In the genomic region with DNA sequence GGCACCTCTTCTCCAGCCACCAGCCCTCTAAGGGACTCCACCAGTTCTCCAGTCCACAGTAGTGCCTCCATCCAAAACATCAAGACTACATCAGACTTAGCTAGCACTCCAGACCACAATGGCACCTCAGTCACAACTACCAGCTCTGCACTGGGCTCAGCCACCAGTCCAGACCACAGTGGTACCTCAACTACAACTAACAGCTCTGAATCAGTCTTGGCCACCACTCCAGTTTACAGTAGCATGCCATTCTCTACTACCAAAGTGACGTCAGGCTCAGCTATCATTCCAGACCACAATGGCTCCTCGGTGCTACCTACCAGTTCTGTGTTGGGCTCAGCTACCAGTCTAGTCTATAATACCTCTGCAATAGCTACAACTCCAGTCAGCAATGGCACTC, we compare ENCODE assay signal across 30 mouse cellular contexts. TPM values are rescaled to one million over a fixed set of nuclear protein-coding genes. Genes with fewer than 3 reads are reported as not detected.
DNase-seq lines count a peak whose midpoint lies in the region; ATAC-seq and TF ChIP-seq lines count a peak whose summit lies in the region.
"Had no signal": no experiment of that assay in that cellular context is flagged by ENCODE, and none has a peak within 500 bp of the region (broad histone marks: within the 10 kb centered on the region; RNA-seq: fewer than 3 reads in every experiment).

No protein-coding gene starts in this region.

- no peak for DNase-seq in kidney, postnatal 0 days (ENCODE audit: low spot score)
- no peak for DNase-seq in kidney, postnatal 36 days
- peak; percentile 37 for DNase-seq in lung, postnatal 0 days (ENCODE audit: low spot score)
- DNase-seq in lung, postnatal 4 days = no peak
- no peak for DNase-seq in adrenal gland, postnatal 14 days
- DNase-seq: adrenal gland, postnatal 25 days; cerebellum, adult 11-12 months; cerebellum, adult 9-11 months; gastrocnemius, postnatal 14 days; kidney, adult 9 months; kidney, postnatal 25 days; right cerebral cortex, postnatal 25 days; thymus, postnatal 14 days had no signal

- TF ChIP-seq EP300 in lung, postnatal 0 days (IDR thresholded peaks at IDR 0.05) = no peak

- no peak for TF ChIP-seq POLR2A in myocyte (IDR thresholded peaks at IDR 0.05; ENCODE audit: insufficient read length, low read depth)

- H3K9ac ChIP-seq in kidney, postnatal 0 days (ENCODE audit: low read depth, low read length) = no peak overlapping the region
- H3K9ac ChIP-seq in lung, postnatal 0 days (replicated peaks; ENCODE audit: low read depth) = no peak overlapping the region
- peak overlapping the region; percentile 20; the same call in 1 of the 2 replicates for H3K9ac ChIP-seq in stomach, embryonic 16.5 days (ENCODE audit: low read length)
- H3K9ac ChIP-seq: embryonic facial prominence, embryonic 13.5 days; forebrain, embryonic 12.5 days; heart, embryonic 15.5 days; hindbrain, embryonic 12.5 days; limb, embryonic 13.5 days; midbrain, embryonic 13.5 days had no signal

- peak overlapping the region; percentile 69 for H3K4me2 ChIP-seq in kidney, postnatal 0 days (ENCODE audit: low read length)
- H3K4me2 ChIP-seq in lung, postnatal 0 days (replicated peaks; ENCODE audit: low read depth, low read length) = peak overlapping the region; percentile 69
- no peak overlapping the region for H3K4me2 ChIP-seq in myocyte (ENCODE audit: low read depth)
- H3K4me2 ChIP-seq in stomach, embryonic 16.5 days (ENCODE audit: low read depth, low read length) = peak overlapping the region; percentile 85
- H3K4me2 ChIP-seq: embryonic facial prominence, embryonic 13.5 days; forebrain, embryonic 12.5 days; heart, embryonic 15.5 days; hindbrain, embryonic 12.5 days; limb, embryonic 13.5 days; liver, embryonic 11.5 days; midbrain, embryonic 13.5 days had no signal

- no peak for ATAC-seq in kidney, postnatal 0 days (replicated peaks; ENCODE audit: low FRiP score, low read depth)
- no peak for ATAC-seq in lung, postnatal 0 days
- ATAC-seq in stomach, embryonic 16.5 days (ENCODE audit: insufficient read depth, low FRiP score) = no peak
- ATAC-seq: hindbrain, postnatal 0 days; intestine, embryonic 16.5 days; midbrain, embryonic 13.5 days had no signal

- H3K27me3 ChIP-seq in kidney, postnatal 0 days (ENCODE audit: insufficient read depth, low read length) = no peaks in the 10 kb centered on the region
- H3K27me3 ChIP-seq in lung, postnatal 0 days (replicated peaks; ENCODE audit: insufficient read depth, low read length) = no peaks in the 10 kb centered on the region
- no peaks in the 10 kb centered on the region for H3K27me3 ChIP-seq in myocyte (ENCODE audit: control insufficient read depth, insufficient read depth, insufficient read length)
- no peaks in the 10 kb centered on the region; the same call in 1 of the 2 replicates for H3K27me3 ChIP-seq in stomach, embryonic 16.5 days (ENCODE audit: control insufficient read depth, insufficient read depth, low read length)
- H3K27me3 ChIP-seq: forebrain, embryonic 12.5 days; hindbrain, embryonic 12.5 days; midbrain, embryonic 13.5 days had no signal

- no peak overlapping the region for H3K4me3 ChIP-seq in kidney, postnatal 0 days (replicated peaks; ENCODE audit: low read depth, low read length)
- peak overlapping the region; percentile 36; the same call in 1 of the 2 replicates for H3K4me3 ChIP-seq in lung, postnatal 0 days (ENCODE audit: low read depth, low read length)
- H3K4me3 ChIP-seq in myocyte = no peak overlapping the region
- H3K4me3 ChIP-seq in stomach, embryonic 16.5 days (replicated peaks; ENCODE audit: low read length) = peak overlapping the region; percentile 52
- H3K4me3 ChIP-seq: embryonic facial prominence, embryonic 13.5 days; erythroblast, embryonic 14.5 days; forebrain, embryonic 12.5 days; heart, embryonic 10.5 days; heart, embryonic 15.5 days; hindbrain, embryonic 12.5 days; limb, embryonic 13.5 days; midbrain, embryonic 13.5 days had no signal

- H3K27ac ChIP-seq in kidney, postnatal 0 days = no peak overlapping the region
- H3K27ac ChIP-seq in lung, postnatal 0 days (ENCODE audit: low read length) = peak overlapping the region; percentile 85
- H3K27ac ChIP-seq in stomach, embryonic 16.5 days (ENCODE audit: low read length) = no peak overlapping the region
- H3K27ac ChIP-seq: embryonic facial prominence, embryonic 13.5 days; forebrain, embryonic 12.5 days; heart, embryonic 10.5 days; heart, embryonic 15.5 days; hindbrain, embryonic 12.5 days; hindbrain, postnatal 0 days; limb, embryonic 13.5 days; midbrain, embryonic 13.5 days had no signal

- H3K4me1 ChIP-seq in kidney, postnatal 0 days (replicated peaks; ENCODE audit: insufficient read depth, low read length) = peaks cover 27% of the 10 kb centered on the region
- peaks cover 18% of the 10 kb centered on the region for H3K4me1 ChIP-seq in lung, postnatal 0 days (ENCODE audit: insufficient read depth, low read depth, low read length)
- H3K4me1 ChIP-seq in stomach, embryonic 16.5 days (ENCODE audit: control insufficient read depth, insufficient read depth, low read length) = peaks cover 42% of the 10 kb centered on the region

- no peak for TF ChIP-seq CTCF in kidney, postnatal 0 days (IDR thresholded peaks at IDR 0.05; ENCODE audit: low read depth)
- no peak for TF ChIP-seq CTCF in lung, postnatal 0 days (IDR thresholded peaks at IDR 0.05)

- 91% methylated on average over 2 of the region's 2 CpGs for WGBS in kidney, postnatal 0 days
- WGBS in lung, postnatal 0 days = 52% methylated on average over 2 of the region's 2 CpGs
- 70% methylated on average over 2 of the region's 2 CpGs for WGBS in stomach, embryonic 16.5 days

- no peaks in the 10 kb centered on the region for H3K79me2 ChIP-seq in myocyte (ENCODE audit: control insufficient read depth, insufficient read depth)

- no peak overlapping the region for H3ac ChIP-seq in myocyte (ENCODE audit: control insufficient read depth, insufficient read length)

- no peaks in the 10 kb centered on the region for H3K36me3 ChIP-seq in kidney, postnatal 0 days (ENCODE audit: insufficient read depth, low read length)
- no peaks in the 10 kb centered on the region for H3K36me3 ChIP-seq in lung, postnatal 0 days (ENCODE audit: insufficient read depth, low read length)
- H3K36me3 ChIP-seq in myocyte (ENCODE audit: control insufficient read depth, insufficient read depth) = no peaks in the 10 kb centered on the region
- H3K36me3 ChIP-seq in stomach, embryonic 16.5 days (ENCODE audit: control insufficient read depth, insufficient read depth, low read length) = no peaks in the 10 kb centered on the region
- H3K36me3 ChIP-seq: heart, embryonic 15.5 days had no signal

- H3K9me3 ChIP-seq in kidney, postnatal 0 days (replicated peaks; ENCODE audit: low read length) = no peaks in the 10 kb centered on the region
- no peaks in the 10 kb centered on the region for H3K9me3 ChIP-seq in lung, postnatal 0 days (ENCODE audit: low read length)
- H3K9me3 ChIP-seq in stomach, embryonic 16.5 days (replicated peaks; ENCODE audit: control insufficient read depth, low read length) = no peaks in the 10 kb centered on the region
- H3K9me3 ChIP-seq: embryonic facial prominence, embryonic 13.5 days; forebrain, embryonic 12.5 days; heart, embryonic 10.5 days; heart, embryonic 15.5 days; hindbrain, embryonic 12.5 days; limb, embryonic 13.5 days; midbrain, embryonic 13.5 days had no signal

TF ChIP-seq in myocyte, 11 proteins besides CTCF, POLR2A, EP300 and RAD21:
- peak; percentile 23 for TF ChIP-seq POLR2AphosphoS2 (IDR thresholded peaks at IDR 0.05; ENCODE audit: insufficient read length, low read depth)
- no peak for TF ChIP-seq SRF (IDR thresholded peaks at IDR 0.05; ENCODE audit: control insufficient read depth, insufficient read length, low read depth)

RNA-seq across cellular contexts. Expression of gene Muc1, which starts 1.7 kb away (rescaled TPM):
- 42.8 and 49.5 TPM in 2 replicates for polyA plus RNA-seq in kidney, postnatal 0 days (2015; fragmentation: Nextera tagmentation; extraction: Ambion mirVana)
- polyA plus RNA-seq in lung, postnatal 0 days (2015; fragmentation: Nextera tagmentation; extraction: Ambion mirVana) = 300 and 307 TPM in 2 replicates
- 0.37 TPM for polyA plus RNA-seq in myocyte (2012; fragmentation: generic; extraction: Trizol)
- 112 and 164 TPM in 2 replicates for polyA plus RNA-seq in stomach, embryonic 16.5 days (2015; fragmentation: Nextera tagmentation; extraction: Ambion mirVana)
- total RNA-seq in adrenal gland, postnatal 14 days (2021) = 0.64 and 1.3 TPM in 2 replicates
- total RNA-seq: adrenal gland, postnatal 25 days; common myeloid progenitor, adult 5-6 weeks; granulocyte monocyte progenitor cell, adult 5-6 weeks; megakaryocyte progenitor cell, adult 5-6 weeks had no signal
- polyA plus RNA-seq: erythroblast, embryonic 14.5 days had no signal

RNA-seq across cellular contexts. Expression of gene Mtx1, which starts 3.7 kb away (rescaled TPM):
- polyA plus RNA-seq in kidney, postnatal 0 days (2015; fragmentation: Nextera tagmentation; extraction: Ambion mirVana) = 200 and 218 TPM in 2 replicates
- 99.3 and 116 TPM in 2 replicates for polyA plus RNA-seq in lung, postnatal 0 days (2015; fragmentation: Nextera tagmentation; extraction: Ambion mirVana)
- 114 TPM for polyA plus RNA-seq in myocyte (2012; fragmentation: generic; extraction: Trizol)
- 172 and 177 TPM in 2 replicates for polyA plus RNA-seq in stomach, embryonic 16.5 days (2015; fragmentation: Nextera tagmentation; extraction: Ambion mirVana)
- 152 and 162 TPM in 2 replicates for total RNA-seq in adrenal gland, postnatal 14 days (2021)

RNA-seq across cellular contexts. Expression of gene Krtcap2, which starts 15.2 kb away (rescaled TPM):
- polyA plus RNA-seq in kidney, postnatal 0 days (2015; fragmentation: Nextera tagmentation; extraction: Ambion mirVana) = 328 and 371 TPM in 2 replicates
- polyA plus RNA-seq in lung, postnatal 0 days (2015; fragmentation: Nextera tagmentation; extraction: Ambion mirVana) = 282 and 309 TPM in 2 replicates
- 371 TPM for polyA plus RNA-seq in myocyte (2012; fragmentation: generic; extraction: Trizol)
- polyA plus RNA-seq in stomach, embryonic 16.5 days (2015; fragmentation: Nextera tagmentation; extraction: Ambion mirVana) = 318 and 325 TPM in 2 replicates
- 95.0 and 110 TPM in 2 replicates for total RNA-seq in adrenal gland, postnatal 14 days (2021)

RNA-seq across cellular contexts. Expression of gene Trim46, which starts 15.5 kb away (rescaled TPM):
- 2.7 and 3.7 TPM in 2 replicates for polyA plus RNA-seq in kidney, postnatal 0 days (2015; fragmentation: Nextera tagmentation; extraction: Ambion mirVana)
- polyA plus RNA-seq in lung, postnatal 0 days (2015; fragmentation: Nextera tagmentation; extraction: Ambion mirVana) = 1.8 and 2.1 TPM in 2 replicates
- polyA plus RNA-seq in myocyte (2012; fragmentation: generic; extraction: Trizol) = 15.2 TPM
- polyA plus RNA-seq in stomach, embryonic 16.5 days (2015; fragmentation: Nextera tagmentation; extraction: Ambion mirVana) = 4.4 and 4.8 TPM in 2 replicates
- total RNA-seq in adrenal gland, postnatal 14 days (2021) = 1.4 and 3.2 TPM in 2 replicates
- total RNA-seq: monocyte, adult 5-6 weeks had no signal

RNA-seq across cellular contexts. Expression of gene Thbs3, which starts 15.6 kb away (rescaled TPM):
- 10.4 and 12.1 TPM in 2 replicates for polyA plus RNA-seq in kidney, postnatal 0 days (2015; fragmentation: Nextera tagmentation; extraction: Ambion mirVana)
- polyA plus RNA-seq in lung, postnatal 0 days (2015; fragmentation: Nextera tagmentation; extraction: Ambion mirVana) = 77.3 and 77.7 TPM in 2 replicates
- polyA plus RNA-seq in myocyte (2012; fragmentation: generic; extraction: Trizol) = 5.9 TPM
- 38.8 and 45.2 TPM in 2 replicates for polyA plus RNA-seq in stomach, embryonic 16.5 days (2015; fragmentation: Nextera tagmentation; extraction: Ambion mirVana)
- 9.0 and 12.7 TPM in 2 replicates for total RNA-seq in adrenal gland, postnatal 14 days (2021)
- total RNA-seq: granulocyte monocyte progenitor cell, adult 5-6 weeks had no signal

Comparison
In these comparisons a context has a peak if more than half of its experiments do, and no peak if none do; other contexts are left out.
1. H3K4me3 ChIP-seq: peak in lung, postnatal 0 days (single experiment) and stomach, embryonic 16.5 days (single experiment); none in kidney, postnatal 0 days (single experiment) and myocyte (single experiment).
2. RNA of gene Muc1, which starts 1.7 kb away (polyA plus RNA-seq): 300 to 307 TPM in lung, postnatal 0 days, 112 to 164 TPM in stomach, embryonic 16.5 days and 42.8 to 49.5 TPM in kidney, postnatal 0 days; 0.37 TPM in myocyte (single experiment); every median in the first group is over 10 times any median in the second.